Mouse (Mus musculus): Measurements from ENCODE around the gene Ripply3. TPM values are rescaled to one million over a fixed set of nuclear protein-coding genes. Genes with fewer than 3 reads are reported as not detected.

Ripply3 gene
- polyA plus RNA-seq, 1 experiment from 2014 or later = 4.2 TPM

GRCm38 (mm10) chr16:94347080-94347731 is 19.0 kb downstream of the Ripply3 start:
- Histone ChIP-seq H3K9me3 (no peaks in the 10 kb centered on the region), H3K36me3 (replicated peaks) (no peaks in the 10 kb centered on the region), H3K9ac (no peak overlapping the region), H3K4me1 (peaks cover 5% of the 10 kb centered on the region; the same call in 1 of the 2 replicates), H3K4me2 (no peak overlapping the region), H3K4me3 (replicated peaks) (no peak overlapping the region), H3K27ac (no peak overlapping the region), H3K27me3 (no peaks in the 10 kb centered on the region)
- no peak for ATAC-seq (ENCODE audit: low FRiP score)
- 81% methylated on average over 7 of the region's 7 CpGs for WGBS

DNA sequence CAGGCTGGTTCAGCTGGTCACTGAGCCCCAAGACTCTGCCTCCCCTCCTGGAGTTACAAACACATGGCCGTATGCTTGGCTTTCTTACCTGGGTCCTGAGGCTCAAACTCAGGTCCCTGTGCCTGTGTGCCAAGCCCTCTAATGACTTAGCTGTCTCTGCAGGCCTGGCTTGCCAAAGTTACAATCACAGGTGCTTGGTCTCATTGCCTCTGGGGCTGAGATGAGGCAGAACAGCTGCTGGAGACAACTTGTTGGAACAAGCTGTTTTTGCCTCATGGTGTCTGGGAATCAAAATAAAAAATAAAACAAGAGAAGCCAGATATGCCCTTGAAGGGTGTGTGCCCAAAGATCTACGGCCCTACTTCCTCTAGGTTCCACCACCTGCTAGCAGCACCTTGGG is 20.6 kb downstream of the Ripply3 start:
- no peak overlapping the region for H3K9ac ChIP-seq
- ATAC-seq (ENCODE audit: low FRiP score) = no peak
- H3K4me2 ChIP-seq = no peak overlapping the region
- H3K9me3 ChIP-seq = no peaks in the 10 kb centered on the region
- H3K27me3 ChIP-seq = no peaks in the 10 kb centered on the region
- H3K4me1 ChIP-seq = peaks cover 10% of the 10 kb centered on the region; the same call in 1 of the 2 replicates
- no peak overlapping the region for H3K4me3 ChIP-seq (replicated peaks)
- H3K27ac ChIP-seq = no peak overlapping the region
- H3K36me3 ChIP-seq (replicated peaks) = no peaks in the 10 kb centered on the region
- 88% methylated on average over 2 of the region's 2 CpGs for WGBS

GRCm38 (mm10) chr16:94349588-94350286 is 21.5 kb downstream of the Ripply3 start:
- Histone ChIP-seq H3K9me3 (no peaks in the 10 kb centered on the region), H3K4me1 (peaks cover 10% of the 10 kb centered on the region; the same call in 1 of the 2 replicates), H3K4me3 (replicated peaks) (no peak overlapping the region), H3K4me2 (no peak overlapping the region), H3K9ac (no peak overlapping the region), H3K36me3 (replicated peaks) (no peaks in the 10 kb centered on the region), H3K27ac (0 out of 2 replicates have a peak overlapping the region, but pooled peaks have one; percentile 19), H3K27me3 (no peaks in the 10 kb centered on the region)
- 76% methylated on average over 11 of the region's 11 CpGs for whole genome bisulfite sequencing
- no peak for ATAC-seq (ENCODE audit: low FRiP score)

DNA sequence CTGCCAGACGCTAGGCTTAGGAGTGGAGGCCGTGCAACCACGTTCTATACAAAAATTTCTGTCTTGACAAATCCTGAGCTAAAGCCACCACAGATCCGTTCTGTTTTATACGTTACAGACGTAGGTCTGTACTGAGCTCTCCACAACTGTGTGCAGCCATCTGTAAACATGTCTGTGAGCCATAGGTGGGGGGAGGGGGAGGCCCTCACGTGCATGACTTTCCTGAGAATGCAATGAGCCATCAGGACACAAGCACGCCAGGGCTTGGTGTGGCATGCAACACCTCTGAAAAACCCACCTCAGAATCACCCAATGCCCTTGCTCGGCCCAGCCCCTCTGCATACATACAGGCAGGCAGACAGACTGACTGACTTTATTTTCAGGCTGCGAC is 22.1 kb downstream of the Ripply3 start:
- Histone ChIP-seq H3K4me1 (peaks cover 10% of the 10 kb centered on the region; the same call in 1 of the 2 replicates), H3K27ac (no peak overlapping the region), H3K9ac (no peak overlapping the region), H3K9me3 (no peaks in the 10 kb centered on the region), H3K36me3 (replicated peaks) (no peaks in the 10 kb centered on the region), H3K4me2 (no peak overlapping the region), H3K4me3 (replicated peaks) (no peak overlapping the region), H3K27me3 (no peaks in the 10 kb centered on the region)
- 75% methylated on average over 10 of the region's 10 CpGs for WGBS
- no peak for ATAC-seq (ENCODE audit: low FRiP score)

GRCm38 (mm10) chr16:94354450-94354849 is 26.2 kb downstream of the Ripply3 start:
- ATAC-seq (ENCODE audit: low FRiP score) = no peak
- no peak overlapping the region for H3K27ac ChIP-seq
- WGBS = 50% methylated on average over 9 of the region's 9 CpGs

DNA sequence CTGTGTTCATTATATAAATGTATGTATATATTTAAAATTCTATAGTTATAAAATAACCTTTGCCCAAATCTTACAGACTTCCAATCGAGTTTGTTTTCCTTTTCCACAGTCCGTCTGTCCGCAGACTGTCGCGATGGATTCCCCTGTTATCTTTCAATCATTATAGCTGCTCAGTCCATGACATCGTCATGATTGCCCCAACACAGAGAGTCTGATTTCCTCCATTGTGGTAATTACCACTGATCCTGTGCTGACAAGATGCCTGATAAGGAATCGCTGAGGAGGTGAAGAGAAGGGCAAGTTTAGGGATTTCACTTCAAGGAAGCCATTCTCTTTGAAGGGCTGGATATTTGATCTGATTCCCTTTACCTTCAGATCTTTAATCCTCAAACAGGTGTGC is 27.8 kb downstream of the Ripply3 start:
- H3K9me3 ChIP-seq = no peaks in the 10 kb centered on the region
- no peak overlapping the region for H3K4me2 ChIP-seq
- no peak overlapping the region for H3K9ac ChIP-seq
- H3K27ac ChIP-seq = no peak overlapping the region
- H3K4me3 ChIP-seq (replicated peaks) = no peak overlapping the region
- ATAC-seq (ENCODE audit: low FRiP score) = no peak
- peaks cover 5% of the 10 kb centered on the region; the same call in 1 of the 2 replicates for H3K4me1 ChIP-seq
- no peaks in the 10 kb centered on the region for H3K36me3 ChIP-seq (replicated peaks)
- 75% methylated on average over 7 of the region's 7 CpGs for WGBS
- no peaks in the 10 kb centered on the region for H3K27me3 ChIP-seq

More at GRCm38 (mm10) chr16:94354450-94354849, 26.2 kb downstream of the Ripply3 start:
- H3K27me3 ChIP-seq = no peaks in the 10 kb centered on the region
- peaks cover 10% of the 10 kb centered on the region; the same call in 1 of the 2 replicates for H3K4me1 ChIP-seq
- H3K9ac ChIP-seq = no peak overlapping the region
- no peak overlapping the region for H3K4me3 ChIP-seq (replicated peaks)
- H3K4me2 ChIP-seq = no peak overlapping the region
- H3K36me3 ChIP-seq (replicated peaks) = no peaks in the 10 kb centered on the region
- no peaks in the 10 kb centered on the region for H3K9me3 ChIP-seq

DNA sequence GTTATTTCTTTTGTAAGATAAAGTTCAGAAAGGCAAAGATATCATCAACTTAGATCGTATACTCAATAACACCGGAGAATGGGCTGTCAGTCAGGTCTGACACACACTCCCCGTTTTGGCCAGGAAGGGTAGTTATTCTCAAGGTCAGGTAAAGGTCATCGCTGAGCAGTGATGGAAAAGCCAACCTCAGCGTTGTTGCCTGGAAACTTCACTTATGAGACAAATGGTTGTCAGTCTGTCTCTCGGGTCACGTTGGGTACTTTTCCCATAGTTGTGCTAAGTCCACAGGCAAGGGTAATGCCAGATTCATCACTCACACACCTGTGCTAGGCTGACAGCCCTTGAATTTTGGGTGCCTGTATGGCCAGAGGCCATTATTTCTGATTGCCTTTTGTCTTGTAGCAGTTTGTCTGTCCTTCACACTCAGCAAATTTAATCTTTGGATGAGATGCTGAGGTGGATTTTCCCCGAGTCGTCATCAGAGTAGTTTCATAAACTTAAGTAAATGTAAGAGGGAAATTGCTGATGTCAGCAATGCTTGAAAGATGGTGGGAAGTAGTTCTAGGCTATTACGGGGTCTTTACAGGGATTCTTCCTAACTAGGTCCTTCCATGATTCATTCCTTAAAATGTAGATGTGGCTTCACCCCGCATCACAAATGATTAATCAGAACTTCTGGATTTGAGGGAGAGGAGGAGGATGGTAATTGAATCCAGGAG is 28.7 kb downstream of the Ripply3 start:
- no peaks in the 10 kb centered on the region for H3K9me3 ChIP-seq
- no peak for ATAC-seq (ENCODE audit: low FRiP score)
- no peak overlapping the region for H3K4me2 ChIP-seq
- H3K9ac ChIP-seq = no peak overlapping the region
- WGBS = 89% methylated on average over 11 of the region's 11 CpGs
- H3K4me1 ChIP-seq = peaks cover 5% of the 10 kb centered on the region; the same call in 1 of the 2 replicates
- H3K36me3 ChIP-seq (replicated peaks) = no peaks in the 10 kb centered on the region
- no peak overlapping the region for H3K27ac ChIP-seq
- H3K4me3 ChIP-seq (replicated peaks) = no peak overlapping the region
- H3K27me3 ChIP-seq = no peaks in the 10 kb centered on the region

DNA sequence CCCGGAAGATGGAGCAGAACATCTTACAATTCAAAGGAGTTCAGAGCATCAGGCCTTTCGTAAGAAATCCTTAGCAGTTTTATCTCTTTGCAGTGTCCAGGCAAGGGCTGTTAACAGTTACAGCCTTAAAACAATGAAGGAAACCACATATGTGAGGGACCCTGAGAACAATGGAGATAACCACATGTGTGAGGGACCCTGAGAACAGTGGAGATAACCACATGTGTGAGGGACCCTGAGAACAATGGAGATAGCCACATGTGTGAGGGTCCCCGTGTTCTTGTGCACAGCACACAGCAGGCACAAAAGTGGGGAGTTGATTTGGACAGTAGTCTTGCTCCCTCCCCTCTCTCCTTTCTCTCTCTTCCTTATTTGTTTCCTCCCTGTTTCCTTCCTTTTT is 29.9 kb downstream of the Ripply3 start:
- no peak overlapping the region for H3K27ac ChIP-seq
- no peak overlapping the region for H3K9ac ChIP-seq
- ATAC-seq (ENCODE audit: low FRiP score) = no peak
- no peak overlapping the region for H3K4me3 ChIP-seq (replicated peaks)
- H3K36me3 ChIP-seq (replicated peaks) = no peaks in the 10 kb centered on the region
- H3K9me3 ChIP-seq = no peaks in the 10 kb centered on the region
- no peaks in the 10 kb centered on the region for H3K27me3 ChIP-seq
- H3K4me1 ChIP-seq = peaks cover 9% of the 10 kb centered on the region; the same call in 1 of the 2 replicates
- no peak overlapping the region for H3K4me2 ChIP-seq
- 86% methylated on average over 3 of the region's 3 CpGs for WGBS

- H3K36me3 ChIP-seq (replicated peaks) = peaks cover 9% of the 10 kb centered on the region; the same call in 1 of the 2 replicates
- no peak for ATAC-seq (ENCODE audit: low FRiP score)
- no peak overlapping the region for H3K9ac ChIP-seq
- H3K4me3 ChIP-seq (replicated peaks) = no peak overlapping the region
- H3K4me2 ChIP-seq = no peak overlapping the region
- H3K4me1 ChIP-seq = peaks cover 4% of the 10 kb centered on the region; the same call in 1 of the 2 replicates
- H3K9me3 ChIP-seq = no peaks in the 10 kb centered on the region
- 90% methylated on average over 13 of the region's 13 CpGs for WGBS
- no peak overlapping the region for H3K27ac ChIP-seq
- no peaks in the 10 kb centered on the region for H3K27me3 ChIP-seq
Measured at GRCm38 (mm10) chr16:94360578-94361350, 32.5 kb downstream of the Ripply3 start.

- H3K27ac ChIP-seq = no peak overlapping the region
- ATAC-seq (ENCODE audit: low FRiP score) = peak; percentile 76
- H3K9ac ChIP-seq = no peak overlapping the region
- no peaks in the 10 kb centered on the region for H3K27me3 ChIP-seq
- H3K4me2 ChIP-seq = no peak overlapping the region
- H3K36me3 ChIP-seq (replicated peaks) = peaks cover 9% of the 10 kb centered on the region; the same call in 1 of the 2 replicates
- peaks cover 4% of the 10 kb centered on the region; the same call in 1 of the 2 replicates for H3K4me1 ChIP-seq
- H3K9me3 ChIP-seq = no peaks in the 10 kb centered on the region
- no peak overlapping the region for H3K4me3 ChIP-seq (replicated peaks)
- WGBS = 50% methylated on average over 10 of the region's 10 CpGs
Measured at GRCm38 (mm10) chr16:94362174-94362873, 34.1 kb downstream of the Ripply3 start.

- ATAC-seq (ENCODE audit: low FRiP score) = no peak
- Histone ChIP-seq H3K9ac (no peak overlapping the region), H3K9me3 (no peaks in the 10 kb centered on the region), H3K27ac (no peak overlapping the region), H3K27me3 (no peaks in the 10 kb centered on the region), H3K4me1 (peaks cover 11% of the 10 kb centered on the region), H3K4me2 (no peak overlapping the region), H3K36me3 (replicated peaks) (peaks cover 12% of the 10 kb centered on the region; the same call in 1 of the 2 replicates), H3K4me3 (replicated peaks) (no peak overlapping the region)
- WGBS = 91% methylated on average over 4 of the region's 4 CpGs
Measured at GRCm38 (mm10) chr16:94363814-94364213, 35.6 kb downstream of the Ripply3 start.

Measured in forebrain, embryonic 12.5 days (tissue).